Mouse (Mus musculus): ENCODE measurements around the gene Ptpn20. TPM values are rescaled to one million over a fixed set of nuclear protein-coding genes. Genes with fewer than 3 reads are reported as not detected.

Gene Ptpn20
- total RNA-seq, 4 experiments from 2014 or later = not detected

GRCm38 (mm10) chr14:33673350-33674087, 84.5 kb downstream of the Ptpn20 start:
- DNase-seq (ENCODE audit: low spot score in 2 of 2) = no peak

GRCm38 (mm10) chr14:33677996-33678395, 89.0 kb downstream of the Ptpn20 start:
- no peak for DNase-seq (ENCODE audit: low spot score in 2 of 2)

DNA sequence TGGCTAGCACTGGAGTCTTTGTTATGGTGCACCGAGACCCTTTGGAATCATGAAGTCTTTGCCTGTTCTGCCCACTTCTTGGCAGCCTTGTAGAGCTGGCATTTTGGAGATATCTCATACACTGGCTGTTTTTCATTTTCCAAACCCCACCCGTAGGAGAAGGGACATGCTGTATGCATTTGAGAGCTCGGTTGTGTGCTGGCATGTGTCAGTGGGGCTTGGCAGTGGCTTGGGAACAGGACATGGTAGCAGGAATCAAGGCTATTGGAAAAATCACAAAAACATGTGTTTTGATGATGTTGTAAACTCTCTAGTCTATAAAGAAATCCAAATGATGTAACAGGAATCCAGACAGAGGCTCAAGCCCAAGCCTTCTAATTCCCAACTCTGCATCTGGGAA, 89.7 kb downstream of the Ptpn20 start:
- no peak for DNase-seq (ENCODE audit: low spot score in 2 of 2)

GRCm38 (mm10) chr14:33680621-33681020, 91.6 kb downstream of the Ptpn20 start:
- DNase-seq (ENCODE audit: low spot score in 2 of 2) = peak; percentile 41 to 54

GRCm38 (mm10) chr14:33682768-33683167, 93.8 kb downstream of the Ptpn20 start:
- no peak for DNase-seq (ENCODE audit: low spot score in 2 of 2)

DNA sequence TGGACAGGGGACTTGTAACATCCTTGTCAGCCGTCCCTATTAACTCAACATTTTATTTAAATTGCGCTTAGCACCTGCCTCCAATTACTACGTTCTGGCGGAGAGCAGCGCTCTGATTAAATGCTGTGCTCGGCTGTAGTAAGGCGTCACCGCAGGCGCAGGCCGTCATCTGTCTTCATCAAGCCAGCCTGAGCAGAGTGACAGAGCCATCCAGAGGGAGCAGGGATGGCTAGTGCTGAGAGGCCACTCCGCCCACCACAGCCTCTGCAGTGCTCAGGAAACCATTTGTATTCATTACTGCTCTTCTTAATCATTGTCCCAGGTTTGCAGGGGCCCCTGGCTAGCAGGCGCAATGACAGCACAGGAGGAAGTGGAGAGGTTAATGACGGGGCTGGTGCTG, 94.7 kb downstream of the Ptpn20 start:
- DNase-seq (ENCODE audit: low spot score in 2 of 2) = no peak

DNA sequence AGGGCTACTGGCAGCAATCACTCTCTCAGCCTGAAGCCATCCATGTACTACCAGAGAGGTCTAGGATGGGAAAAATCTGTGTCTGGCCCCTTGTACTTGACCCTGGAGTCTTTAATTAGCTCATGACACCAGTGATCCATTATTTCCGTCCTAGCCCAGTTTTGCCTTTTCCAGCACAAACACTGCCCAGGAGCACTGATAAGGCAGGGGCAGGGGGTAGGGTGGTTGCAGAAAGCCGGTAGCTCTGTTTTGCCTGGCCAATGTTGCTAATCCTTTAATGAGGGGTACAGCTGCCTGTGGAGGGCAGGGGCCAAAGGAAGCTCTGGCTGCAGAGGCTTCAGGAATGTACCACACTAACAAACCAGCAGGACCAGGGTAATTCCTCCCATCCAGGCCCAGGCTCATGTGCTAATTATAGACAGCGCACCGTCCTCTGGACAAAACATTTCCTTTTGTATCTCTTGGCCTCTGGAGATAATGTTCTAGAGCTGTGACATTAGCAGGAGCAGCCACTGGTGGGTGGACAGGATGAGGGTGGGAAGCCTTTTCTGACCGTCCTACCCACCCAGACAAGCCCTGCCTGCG, 98.5 kb downstream of the Ptpn20 start:
- DNase-seq (ENCODE audit: low spot score in 2 of 2) = no peak

DNA sequence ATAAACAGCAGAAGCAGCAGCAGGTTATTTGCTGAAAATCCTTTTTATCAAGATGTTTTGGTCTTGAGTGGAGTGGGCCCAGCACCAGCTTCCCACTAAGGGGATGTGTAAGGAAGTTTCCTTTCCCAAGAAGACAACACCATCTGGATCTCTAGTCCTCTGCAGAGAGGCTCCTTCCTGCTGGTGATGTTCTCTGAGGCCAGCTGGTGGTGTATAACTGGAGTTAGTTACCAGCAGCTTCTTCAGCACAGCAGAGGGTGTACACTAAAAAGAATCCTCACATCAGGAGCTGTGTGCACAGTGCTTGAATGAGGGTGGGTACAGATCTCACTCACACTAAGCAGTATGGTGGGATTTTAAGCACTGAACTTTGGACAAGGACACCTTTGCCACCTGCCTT, 100.0 kb downstream of the Ptpn20 start:
- DNase-seq (ENCODE audit: low spot score in 2 of 2) = no peak

Other genes starting within 250 kb of the Ptpn20 start
- 10 to 100 TPM; 29.2 to 32.3 (median 30.4) TPM for gene Mapk8, start 142.0 kb upstream of the Ptpn20 start, total RNA-seq (2022)
- not detected for gene Frmpd2, start 117.5 kb upstream of the Ptpn20 start, total RNA-seq (2022)

Measured in gastrocnemius, adult 8-10 months (tissue).